Mouse (Mus musculus) liver, postnatal 0 days (tissue): ENCODE measurements at regions not wholly inside any gene's neighbourhood (a gene's known extent, or its start where the extent isn't known, plus 50 kb on each side); places are given as distances from the start of the nearest gene placed in this dataset.

ENCODE experiments used
- CTCF ChIP-seq: sonication (generic); IDR thresholded peaks from 2 replicates; pipeline ENCODE4 v1.5.1; 2016; ENCODE audit warnings: antibody characterized with exemption, low read depth
- EP300 ChIP-seq: IDR thresholded peaks from 2 replicates; pipeline ENCODE4 v1.6.1; 2016; ENCODE audit warnings: antibody characterized with exemption, low read depth, mild to moderate bottlenecking

- TF ChIP-seq CTCF (no peak), EP300 (no peak)
These were observed 202.0 kb downstream of the Vgll3 start for GRCm38 (mm10) chr16:66017040-66017439.
